Mouse (Mus musculus): ENCODE measurements around the gene Apol6. TPM values are rescaled to one million over a fixed set of nuclear protein-coding genes. Genes with fewer than 3 reads are reported as not detected.

Apol6 gene
- polyA plus RNA-seq, 1 experiment = not detected

DNA sequence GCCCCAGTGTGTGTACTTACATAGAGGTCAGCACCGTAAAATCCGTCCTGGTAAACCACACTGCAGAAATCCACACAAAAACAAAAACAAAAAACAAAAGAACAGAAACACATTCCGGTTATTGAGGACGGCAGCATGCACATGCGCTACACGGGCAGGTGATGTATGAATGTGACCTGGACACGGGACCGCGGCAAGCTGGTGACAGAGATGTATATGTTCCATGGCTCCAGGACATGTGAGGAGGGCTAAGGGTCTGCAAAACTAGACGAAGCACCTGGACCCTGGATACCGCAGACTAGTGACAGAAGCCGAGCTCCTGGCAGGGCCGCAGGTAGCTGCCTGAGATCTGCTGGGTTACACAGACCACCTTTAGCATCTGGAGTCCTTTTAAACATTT is 49.9 kb downstream of the Apol6 start:
- Histone ChIP-seq H3K4me1 (no peaks in the 10 kb centered on the region), H3K27me3 (replicated peaks) (peaks cover 23% of the 10 kb centered on the region), H3K4me3 (replicated peaks) (no peak overlapping the region), H3K9me3 (no peaks in the 10 kb centered on the region), H3K36me3 (replicated peaks; ENCODE audit: low read length) (no peaks in the 10 kb centered on the region)
- no peak for TF ChIP-seq FLI1 (IDR thresholded peaks at IDR 0.05; ENCODE audit: low read length)
- TF ChIP-seq GATA1 (IDR thresholded peaks at IDR 0.05; ENCODE audit: borderline replicate concordance, low read length) = no peak

- no peaks in the 10 kb centered on the region for H3K4me1 ChIP-seq
- no peaks in the 10 kb centered on the region for H3K36me3 ChIP-seq (replicated peaks; ENCODE audit: low read length)
- H3K27me3 ChIP-seq (replicated peaks) = peaks cover 20% of the 10 kb centered on the region
- no peaks in the 10 kb centered on the region for H3K9me3 ChIP-seq
- H3K4me3 ChIP-seq (replicated peaks) = no peak overlapping the region
- TF ChIP-seq FLI1 (IDR thresholded peaks at IDR 0.05; ENCODE audit: low read length) (no peak), GATA1 (IDR thresholded peaks at IDR 0.05; ENCODE audit: borderline replicate concordance, low read length) (no peak)
These were observed 50.7 kb downstream of the Apol6 start for GRCm38 (mm10) chr15:77095216-77095615.

GRCm38 (mm10) chr15:77097358-77097757 is 52.8 kb downstream of the Apol6 start:
- TF ChIP-seq FLI1 (IDR thresholded peaks at IDR 0.05; ENCODE audit: low read length) (no peak), GATA1 (IDR thresholded peaks at IDR 0.05; ENCODE audit: borderline replicate concordance, low read length) (no peak)
- peaks cover 9% of the 10 kb centered on the region for H3K27me3 ChIP-seq (replicated peaks)

DNA sequence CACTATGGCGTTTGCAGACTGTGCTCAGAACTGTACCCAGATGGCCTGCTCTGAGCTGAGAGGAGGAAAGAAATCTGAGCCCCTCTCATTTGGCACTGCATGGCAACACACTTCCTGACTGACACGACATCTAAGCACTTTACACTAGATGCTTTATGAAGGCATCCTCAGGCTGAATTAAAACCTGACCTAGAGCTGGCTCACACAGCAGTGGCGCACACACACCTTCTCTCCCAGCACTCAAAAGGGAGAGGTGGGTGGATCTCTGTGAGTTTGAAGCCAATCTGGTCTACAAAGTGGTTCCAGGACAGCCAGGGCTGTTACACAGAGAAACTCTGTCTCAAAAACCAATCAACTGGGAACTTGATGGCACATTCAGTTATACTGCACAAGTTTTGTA is 55.2 kb downstream of the Apol6 start:
- peaks cover 2% of the 10 kb centered on the region for H3K27me3 ChIP-seq (replicated peaks)
- TF ChIP-seq GATA1 (IDR thresholded peaks at IDR 0.05; ENCODE audit: borderline replicate concordance, low read length) = no peak
- no peak for TF ChIP-seq FLI1 (IDR thresholded peaks at IDR 0.05; ENCODE audit: low read length)

More at GRCm38 (mm10) chr15:77097358-77097757, 52.8 kb downstream of the Apol6 start:
- H3K36me3 ChIP-seq (replicated peaks; ENCODE audit: low read length) = no peaks in the 10 kb centered on the region
- H3K4me3 ChIP-seq (replicated peaks) = no peak overlapping the region
- no peaks in the 10 kb centered on the region for H3K4me1 ChIP-seq
- H3K9me3 ChIP-seq = no peaks in the 10 kb centered on the region

GRCm38 (mm10) chr15:77102685-77103084 is 58.2 kb downstream of the Apol6 start:
- Histone ChIP-seq H3K36me3 (replicated peaks; ENCODE audit: low read length) (no peaks in the 10 kb centered on the region), H3K27me3 (replicated peaks) (no peaks in the 10 kb centered on the region), H3K4me1 (no peaks in the 10 kb centered on the region), H3K9me3 (no peaks in the 10 kb centered on the region), H3K4me3 (replicated peaks) (no peak overlapping the region)
- TF ChIP-seq FLI1 (IDR thresholded peaks at IDR 0.05; ENCODE audit: low read length) (no peak), GATA1 (IDR thresholded peaks at IDR 0.05; ENCODE audit: borderline replicate concordance, low read length) (no peak)

More for the DNA sequence above, 55.2 kb downstream of the Apol6 start:
- H3K4me1 ChIP-seq = no peaks in the 10 kb centered on the region
- H3K9me3 ChIP-seq = no peaks in the 10 kb centered on the region
- H3K4me3 ChIP-seq (replicated peaks) = no peak overlapping the region
- H3K36me3 ChIP-seq (replicated peaks; ENCODE audit: low read length) = no peaks in the 10 kb centered on the region

- no peak for TF ChIP-seq FLI1 (IDR thresholded peaks at IDR 0.05; ENCODE audit: low read length)
- TF ChIP-seq GATA1 (IDR thresholded peaks at IDR 0.05; ENCODE audit: borderline replicate concordance, low read length) = no peak
These were observed 60.0 kb downstream of the Apol6 start for GRCm38 (mm10) chr15:77104349-77105158.

DNA sequence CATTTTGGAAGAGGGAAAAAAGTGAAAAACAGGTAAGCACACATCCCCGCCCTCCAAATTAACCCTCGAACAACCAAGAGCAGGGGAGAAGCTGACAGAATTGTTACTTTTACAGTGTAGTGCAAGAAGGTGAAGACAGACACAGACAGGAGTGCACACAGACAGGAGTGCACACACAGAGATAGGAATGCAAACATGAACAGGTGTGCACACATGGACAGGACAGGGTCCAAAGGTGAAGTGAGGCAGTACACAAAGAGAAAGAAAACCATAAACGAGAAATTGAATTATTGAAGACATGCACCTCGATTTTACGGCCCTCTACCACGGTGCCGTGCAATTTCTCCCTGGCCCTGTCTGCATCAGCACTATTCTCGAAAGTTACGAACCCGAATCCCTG is 60.7 kb downstream of the Apol6 start:
- Histone ChIP-seq H3K36me3 (replicated peaks; ENCODE audit: low read length) (no peaks in the 10 kb centered on the region), H3K4me3 (replicated peaks) (no peak overlapping the region), H3K9me3 (no peaks in the 10 kb centered on the region), H3K4me1 (no peaks in the 10 kb centered on the region), H3K27me3 (replicated peaks) (peaks cover 2% of the 10 kb centered on the region)
- TF ChIP-seq GATA1 (IDR thresholded peaks at IDR 0.05; ENCODE audit: borderline replicate concordance, low read length) = no peak
- TF ChIP-seq FLI1 (IDR thresholded peaks at IDR 0.05; ENCODE audit: low read length) = no peak

More at GRCm38 (mm10) chr15:77104349-77105158, 60.0 kb downstream of the Apol6 start:
- Histone ChIP-seq H3K4me3 (replicated peaks) (no peak overlapping the region), H3K27me3 (replicated peaks) (peaks cover under 1% of the 10 kb centered on the region), H3K36me3 (replicated peaks; ENCODE audit: low read length) (no peaks in the 10 kb centered on the region), H3K9me3 (no peaks in the 10 kb centered on the region), H3K4me1 (no peaks in the 10 kb centered on the region)

Other genes with a start within 250 kb of the Apol6 start
- gene Zfp251, start 173.3 kb upstream of the Apol6 start, polyA plus RNA-seq (2012; ENCODE audit: insufficient read depth, low replicate concordance) = 1.4 and 2.7 TPM in 2 replicates
- gene Zfp7, start 165.5 kb upstream of the Apol6 start, polyA plus RNA-seq (2012; ENCODE audit: insufficient read depth, low replicate concordance) = 0.18 TPM in 1 of 2 replicates, not detected in the other
- not detected in 2 replicates for gene Gm49527, start 165.4 kb upstream of the Apol6 start, polyA plus RNA-seq (2012; ENCODE audit: insufficient read depth, low replicate concordance)
- gene Zfp647, start 119.3 kb upstream of the Apol6 start, polyA plus RNA-seq (2012; ENCODE audit: insufficient read depth, low replicate concordance) = 0.43 TPM in 1 of 2 replicates, not detected in the other
- gene 1110038F14Rik, start 96.2 kb upstream of the Apol6 start, polyA plus RNA-seq (2012; ENCODE audit: insufficient read depth, low replicate concordance) = 23.3 and 66.5 TPM in 2 replicates
- not detected in 2 replicates for gene Mb, start 5.9 kb downstream of the Apol6 start, polyA plus RNA-seq (2012; ENCODE audit: insufficient read depth, low replicate concordance)